ENCODE assay signal across 15 mouse cellular contexts in genomic region chr5:136014877-136015276, GRCm38 (mm10). TPM values are rescaled to one million over a fixed set of nuclear protein-coding genes. Genes with fewer than 3 reads are reported as not detected.
DNase-seq lines count a peak whose midpoint lies in the region; ATAC-seq and TF ChIP-seq lines count a peak whose summit lies in the region.
"Had no signal": no experiment of that assay in that cellular context is flagged by ENCODE, and none has a peak within 500 bp of the region (broad histone marks: within the 10 kb centered on the region; RNA-seq: fewer than 3 reads in every experiment).

No protein-coding gene starts in this region.

- H3K27ac ChIP-seq in gastrocnemius, adult 2 months, result peak overlapping the region; percentile 63
- H3K27ac ChIP-seq in heart, embryonic 13.5 days (replicated peaks), result peak overlapping the region; percentile 78
- H3K27ac ChIP-seq in midbrain, postnatal 0 days (ENCODE audit: low read depth, low read length), result no peak overlapping the region

- no peaks in the 10 kb centered on the region for H3K79me2 ChIP-seq in C2C12 (ENCODE audit: control insufficient read depth, insufficient read depth)

- intact Hi-C loops in gastrocnemius, adult 2 months (cut with DNase I), result no loop called here

- ATAC-seq in heart, embryonic 13.5 days (ENCODE audit: extremely low read depth, insufficient number of reproducible peaks, low FRiP score, low TSS enrichment), result peak; percentile 67
- no peak for ATAC-seq in midbrain, postnatal 0 days (ENCODE audit: low FRiP score)
- no peak for ATAC-seq in megakaryocyte progenitor cell, adult 5-6 weeks (replicated peaks; ENCODE audit: poor library complexity)
- ATAC-seq: activated CD4-positive, CD25-positive, alpha-beta regulatory T cell, adult 4 months; CD4-positive, CD25-positive, alpha-beta regulatory T cell, adult 4 months had no signal

- peaks cover 27% of the 10 kb centered on the region for H3K36me3 ChIP-seq in C2C12 (ENCODE audit: control insufficient read depth, insufficient read depth)
- peaks cover 51% of the 10 kb centered on the region for H3K36me3 ChIP-seq in heart, embryonic 13.5 days
- peaks cover 26% of the 10 kb centered on the region for H3K36me3 ChIP-seq in midbrain, postnatal 0 days (ENCODE audit: insufficient read depth, low read length)

- no peak for TF ChIP-seq CTCF in gastrocnemius, adult 2 months (IDR thresholded peaks at IDR 0.05)
- TF ChIP-seq CTCF in C2C12 (IDR thresholded peaks at IDR 0.05; ENCODE audit: control insufficient read depth, insufficient read depth, insufficient read length), result no peak
- TF ChIP-seq CTCF in midbrain, postnatal 0 days (IDR thresholded peaks at IDR 0.05), result no peak

- no peak overlapping the region for H3K4me3 ChIP-seq in gastrocnemius, adult 2 months
- H3K4me3 ChIP-seq in C2C12 (ENCODE audit: insufficient read depth, poor library complexity, severe bottlenecking), result no peak overlapping the region
- no peak overlapping the region for H3K4me3 ChIP-seq in heart, embryonic 13.5 days
- no peak overlapping the region for H3K4me3 ChIP-seq in midbrain, postnatal 0 days (ENCODE audit: low read depth, low read length)
- H3K4me3 ChIP-seq: hindbrain, embryonic 15.5 days had no signal

- WGBS in heart, embryonic 13.5 days, result 46% methylated on average over 10 of the region's 10 CpGs
- WGBS in midbrain, postnatal 0 days, result 76% methylated on average over 10 of the region's 10 CpGs

- H3ac ChIP-seq in C2C12 (ENCODE audit: control insufficient read depth, insufficient read length, low read depth), result peak overlapping the region; percentile 13

- peaks cover 2% of the 10 kb centered on the region for H3K79me3 ChIP-seq in C2C12 (ENCODE audit: low read depth)

- no peak for DNase-seq in gastrocnemius, adult 2 months
- no peak for DNase-seq in gastrocnemius, postnatal 4 days (ENCODE audit: low spot score in 2 of 2)
- DNase-seq in kidney, postnatal 10 days, result peak; percentile 67
- no peak for DNase-seq in thymus, postnatal 10 days (ENCODE audit: low spot score in 2 of 2)
- no peak for DNase-seq in midbrain, postnatal 0 days (ENCODE audit: low spot score)
- DNase-seq: cerebellum, adult 9-10 months had no signal

- H3K9ac ChIP-seq in heart, embryonic 13.5 days, result peak overlapping the region; percentile 62
- no peak overlapping the region for H3K9ac ChIP-seq in midbrain, postnatal 0 days (replicated peaks; ENCODE audit: low read length, poor library complexity, severe bottlenecking)
- H3K9ac ChIP-seq: hindbrain, embryonic 15.5 days had no signal

- no peaks in the 10 kb centered on the region for H3K27me3 ChIP-seq in C2C12 (ENCODE audit: control insufficient read depth, insufficient read depth, insufficient read length)
- H3K27me3 ChIP-seq in heart, embryonic 13.5 days (replicated peaks), result no peaks in the 10 kb centered on the region
- H3K27me3 ChIP-seq in midbrain, postnatal 0 days (ENCODE audit: insufficient read depth, low read length), result no peaks in the 10 kb centered on the region
- H3K27me3 ChIP-seq: hindbrain, embryonic 15.5 days had no signal

- H3K4me2 ChIP-seq in heart, embryonic 13.5 days, result peak overlapping the region; percentile 33
- no peak overlapping the region for H3K4me2 ChIP-seq in midbrain, postnatal 0 days (ENCODE audit: low read depth, low read length, poor library complexity, severe bottlenecking)
- H3K4me2 ChIP-seq: hindbrain, embryonic 15.5 days had no signal

- H3K9me3 ChIP-seq in heart, embryonic 13.5 days, result no peaks in the 10 kb centered on the region
- no peaks in the 10 kb centered on the region for H3K9me3 ChIP-seq in midbrain, postnatal 0 days (ENCODE audit: low read length)
- H3K9me3 ChIP-seq: hindbrain, embryonic 15.5 days had no signal

- peaks cover 55% of the 10 kb centered on the region for H3K4me1 ChIP-seq in heart, embryonic 13.5 days
- H3K4me1 ChIP-seq in midbrain, postnatal 0 days (ENCODE audit: insufficient read depth, low read length), result no peaks in the 10 kb centered on the region

TF ChIP-seq in C2C12, 6 proteins besides CTCF, POLR2A, EP300 and RAD21:
- no peak for TF ChIP-seq MAX (IDR thresholded peaks at IDR 0.05)
- no peak for TF ChIP-seq FOSL1 (IDR thresholded peaks at IDR 0.05; ENCODE audit: insufficient read depth, low read length, poor library complexity, severe bottlenecking)
- TF ChIP-seq USF1 (IDR thresholded peaks at IDR 0.05; ENCODE audit: low read depth), result no peak

RNA-seq across cellular contexts. Expression of gene Dtx2, which starts 20.3 kb away (rescaled TPM):
- 1 to 10 TPM; 6.5 to 8.2 TPM for total RNA-seq in gastrocnemius, adult 2 months (2021)
- 10 to 100 TPM; 12.9 to 14.4 TPM for total RNA-seq in gastrocnemius, postnatal 4 days (2021)
- 20.3 TPM for polyA plus RNA-seq in C2C12 (2012; fragmentation: generic; extraction: Trizol)
- polyA plus RNA-seq in heart, embryonic 13.5 days (2015; fragmentation: Nextera tagmentation; extraction: Ambion mirVana), result 23.0 and 23.9 TPM in 2 replicates
- 22.3 and 25.4 TPM in 2 replicates for total RNA-seq in midbrain, postnatal 0 days (2014; rRNA removed)
- 20.1 and 20.5 TPM in 2 replicates for polyA plus RNA-seq in midbrain, postnatal 0 days (2015; fragmentation: Nextera tagmentation; extraction: Ambion mirVana)
- 12.9 and 13.7 TPM in 2 replicates for total RNA-seq in megakaryocyte progenitor cell, adult 5-6 weeks (2015)
- total RNA-seq in megakaryocyte progenitor cell, adult 5-6 weeks (2017), result 4.7 and 5.5 TPM in 2 replicates

RNA-seq across cellular contexts. Expression of gene Upk3b, which starts 23.4 kb away (rescaled TPM):
- total RNA-seq in gastrocnemius, adult 2 months (2021), result not detected
- under 1 TPM; 0.10 to 0.23 TPM for total RNA-seq in gastrocnemius, postnatal 4 days (2021)
- 0.01 TPM for polyA plus RNA-seq in C2C12 (2012; fragmentation: generic; extraction: Trizol)
- 41.2 and 54.6 TPM in 2 replicates for polyA plus RNA-seq in heart, embryonic 13.5 days (2015; fragmentation: Nextera tagmentation; extraction: Ambion mirVana)
- not detected in 2 replicates for total RNA-seq in midbrain, postnatal 0 days (2014; rRNA removed)
- not detected in 2 replicates for polyA plus RNA-seq in midbrain, postnatal 0 days (2015; fragmentation: Nextera tagmentation; extraction: Ambion mirVana)
- not detected in 2 replicates for total RNA-seq in megakaryocyte progenitor cell, adult 5-6 weeks (2015)
- total RNA-seq in megakaryocyte progenitor cell, adult 5-6 weeks (2017), result not detected in 2 replicates
- total RNA-seq: left cerebral cortex, postnatal 10 days; megakaryocyte-erythroid progenitor cell, adult 5-6 weeks had no signal
- polyA plus RNA-seq: activated CD4-positive, CD25-positive, alpha-beta regulatory T cell, adult 4 months; CD4-positive, CD25-positive, alpha-beta regulatory T cell, adult 4 months; forebrain, embryonic 11.5 days; hindbrain, embryonic 15.5 days had no signal

RNA-seq across cellular contexts. Expression of gene Zp3, which starts 35.0 kb away (rescaled TPM):
- not detected for total RNA-seq in gastrocnemius, adult 2 months (2021)
- not detected for total RNA-seq in gastrocnemius, postnatal 4 days (2021)
- not detected for polyA plus RNA-seq in C2C12 (2012; fragmentation: generic; extraction: Trizol)
- polyA plus RNA-seq in heart, embryonic 13.5 days (2015; fragmentation: Nextera tagmentation; extraction: Ambion mirVana), result 0.11 TPM in 1 of 2 replicates, not detected in the other
- total RNA-seq in midbrain, postnatal 0 days (2014; rRNA removed), result 0.99 TPM in 1 of 2 replicates, not detected in the other
- 0.21 and 0.27 TPM in 2 replicates for polyA plus RNA-seq in midbrain, postnatal 0 days (2015; fragmentation: Nextera tagmentation; extraction: Ambion mirVana)
- total RNA-seq in megakaryocyte progenitor cell, adult 5-6 weeks (2015), result 0.10 TPM in 1 of 2 replicates, not detected in the other
- not detected in 2 replicates for total RNA-seq in megakaryocyte progenitor cell, adult 5-6 weeks (2017)
- total RNA-seq: left cerebral cortex, postnatal 10 days; megakaryocyte-erythroid progenitor cell, adult 5-6 weeks had no signal
- polyA plus RNA-seq: activated CD4-positive, CD25-positive, alpha-beta regulatory T cell, adult 4 months; CD4-positive, CD25-positive, alpha-beta regulatory T cell, adult 4 months; forebrain, embryonic 11.5 days had no signal

RNA-seq across cellular contexts. Expression of gene Upk3bl, which starts 39.4 kb away (rescaled TPM):
- total RNA-seq in gastrocnemius, adult 2 months (2021), result not detected
- under 1 TPM; 0.26 to 0.66 TPM for total RNA-seq in gastrocnemius, postnatal 4 days (2021)
- polyA plus RNA-seq in C2C12 (2012; fragmentation: generic; extraction: Trizol), result 0.11 TPM
- 0.13 and 0.43 TPM in 2 replicates for polyA plus RNA-seq in heart, embryonic 13.5 days (2015; fragmentation: Nextera tagmentation; extraction: Ambion mirVana)
- not detected in 2 replicates for total RNA-seq in midbrain, postnatal 0 days (2014; rRNA removed)
- not detected in 2 replicates for polyA plus RNA-seq in midbrain, postnatal 0 days (2015; fragmentation: Nextera tagmentation; extraction: Ambion mirVana)
- total RNA-seq in megakaryocyte progenitor cell, adult 5-6 weeks (2015), result 0.59 and 1.4 TPM in 2 replicates
- 0.17 and 1.0 TPM in 2 replicates for total RNA-seq in megakaryocyte progenitor cell, adult 5-6 weeks (2017)
- total RNA-seq: left cerebral cortex, postnatal 10 days; megakaryocyte-erythroid progenitor cell, adult 5-6 weeks had no signal
- polyA plus RNA-seq: activated CD4-positive, CD25-positive, alpha-beta regulatory T cell, adult 4 months; CD4-positive, CD25-positive, alpha-beta regulatory T cell, adult 4 months had no signal

RNA-seq across cellular contexts. Expression of gene Ssc4d, which starts 40.5 kb away (rescaled TPM):
- total RNA-seq in gastrocnemius, adult 2 months (2021), result under 1 TPM; 0.22 to 0.59 TPM
- 1 to 10 TPM; 1.3 to 1.6 TPM for total RNA-seq in gastrocnemius, postnatal 4 days (2021)
- polyA plus RNA-seq in C2C12 (2012; fragmentation: generic; extraction: Trizol), result 3.6 TPM
- 1.0 and 1.1 TPM in 2 replicates for polyA plus RNA-seq in heart, embryonic 13.5 days (2015; fragmentation: Nextera tagmentation; extraction: Ambion mirVana)
- 8.0 and 8.9 TPM in 2 replicates for total RNA-seq in midbrain, postnatal 0 days (2014; rRNA removed)
- polyA plus RNA-seq in midbrain, postnatal 0 days (2015; fragmentation: Nextera tagmentation; extraction: Ambion mirVana), result 3.6 TPM in 2 replicates
- total RNA-seq in megakaryocyte progenitor cell, adult 5-6 weeks (2015), result 3.3 and 6.8 TPM in 2 replicates
- total RNA-seq in megakaryocyte progenitor cell, adult 5-6 weeks (2017), result 2.0 and 2.3 TPM in 2 replicates
